ENCODE assay signal across 17 mouse cellular contexts in genomic region chr13:52845618-52846017, GRCm38 (mm10).
"Had no signal": no experiment of that assay in that cellular context is flagged by ENCODE, and none has a peak within 500 bp of the region (broad histone marks: within the 10 kb centered on the region; RNA-seq: fewer than 3 reads in every experiment).

No protein-coding gene starts in this region.

- H3K4me3 ChIP-seq: kidney, embryonic 15.5 days; limb, embryonic 12.5 days; limb, embryonic 15.5 days; liver, embryonic 13.5 days; lung, embryonic 15.5 days had no signal

- DNase-seq: kidney, adult 11 months; kidney, adult 8-10 months; kidney, postnatal 10 days; kidney, postnatal 4 days; left cerebral cortex, postnatal 4 days; liver, embryonic 13.5 days; lung, adult 18-20 months; lung, postnatal 14 days; midbrain, embryonic 14.5 days; thymus, adult 18-20 months; thymus, postnatal 36 days had no signal

- H3K27ac ChIP-seq: kidney, embryonic 15.5 days; limb, embryonic 12.5 days; limb, embryonic 15.5 days; liver, embryonic 13.5 days; lung, embryonic 15.5 days; macrophage had no signal

- H3K9ac ChIP-seq: kidney, embryonic 15.5 days; limb, embryonic 12.5 days; limb, embryonic 15.5 days; liver, embryonic 13.5 days; lung, embryonic 15.5 days had no signal

- H3K4me2 ChIP-seq: kidney, embryonic 15.5 days; limb, embryonic 12.5 days; limb, embryonic 15.5 days; liver, embryonic 13.5 days; lung, embryonic 15.5 days; midbrain, embryonic 11.5 days had no signal

- H3K9me3 ChIP-seq: kidney, embryonic 15.5 days; limb, embryonic 12.5 days; limb, embryonic 15.5 days; liver, embryonic 13.5 days; lung, embryonic 15.5 days had no signal

- H3K27me3 ChIP-seq: kidney, embryonic 15.5 days; limb, embryonic 12.5 days; limb, embryonic 15.5 days; liver, embryonic 13.5 days; lung, embryonic 15.5 days had no signal

- H3K36me3 ChIP-seq: kidney, embryonic 15.5 days; limb, embryonic 12.5 days; limb, embryonic 15.5 days; liver, embryonic 13.5 days; lung, embryonic 15.5 days had no signal
